Mouse (Mus musculus) embryonic fibroblast, embryonic 13.5 days (primary cell): Measurements from ENCODE around the gene Mreg.

Experiments used
- CTCF ChIP-seq: IDR thresholded peaks from 2 replicates; pipeline ENCODE4 v1.5.1; 2011; ENCODE audit warnings: mild to moderate bottlenecking, control low read depth, low read length, moderate library complexity, borderline replicate concordance; ENCODE audit not compliant: insufficient read depth
- POLR2A ChIP-seq: IDR thresholded peaks from 2 replicates; pipeline ENCODE4 v1.6.1; 2011; ENCODE audit warnings: low read depth, mild to moderate bottlenecking, control low read depth, low read length, moderate library complexity

DNA sequence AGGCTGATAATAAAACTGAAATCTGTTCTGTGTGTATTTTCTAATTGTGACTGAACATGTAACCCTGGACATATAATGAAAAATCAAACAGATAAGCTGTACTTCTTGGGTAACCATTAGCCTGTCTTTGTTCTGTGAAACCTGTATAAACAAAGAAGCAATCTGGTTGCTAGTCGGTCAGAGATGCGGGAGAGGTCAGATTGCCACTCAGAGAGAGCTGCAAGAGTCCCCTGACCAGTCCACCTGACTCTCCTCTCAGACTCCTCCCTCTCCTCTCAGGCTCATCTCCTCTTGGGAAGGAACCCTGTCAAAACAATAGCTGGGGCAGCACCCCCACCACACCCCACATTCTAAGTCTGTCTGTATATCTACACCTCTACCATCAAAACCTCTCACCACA is 7.0 kb upstream of the Mreg start:
- no peak for TF ChIP-seq CTCF
- no peak for TF ChIP-seq POLR2A
